Mouse (Mus musculus) left cerebral cortex, adult 9 months (tissue): ENCODE data around the gene Hoxa1.

Experiments
- DNase-seq, 2 experiments: peaks; one replicate each; pipeline ENCODE4 v3.0.0; 2022; ENCODE audit warnings: low spot score in 2 of 2

The Hoxa1 gene

DNA sequence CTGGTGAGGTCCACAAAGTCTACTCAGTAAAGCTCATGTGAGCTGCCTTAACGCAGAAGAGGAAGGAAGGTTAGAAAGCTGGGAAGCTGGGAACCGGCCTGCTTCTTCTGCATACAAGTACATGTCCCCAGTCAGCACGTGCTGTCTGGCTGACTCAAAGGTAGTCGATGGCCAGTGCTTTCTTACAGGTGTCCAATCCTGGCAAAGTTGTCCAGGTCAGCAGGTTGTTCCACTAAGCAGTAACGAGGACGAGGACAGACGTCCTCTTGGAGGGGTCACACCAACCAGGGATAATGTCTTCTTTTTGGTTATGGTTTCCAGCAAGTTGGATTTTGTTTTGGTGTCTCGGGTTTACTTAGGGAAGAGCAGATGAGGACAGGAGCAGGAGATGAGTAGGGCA, 31.8 kb upstream of the Hoxa1 start:
- no peak for DNase-seq

DNA sequence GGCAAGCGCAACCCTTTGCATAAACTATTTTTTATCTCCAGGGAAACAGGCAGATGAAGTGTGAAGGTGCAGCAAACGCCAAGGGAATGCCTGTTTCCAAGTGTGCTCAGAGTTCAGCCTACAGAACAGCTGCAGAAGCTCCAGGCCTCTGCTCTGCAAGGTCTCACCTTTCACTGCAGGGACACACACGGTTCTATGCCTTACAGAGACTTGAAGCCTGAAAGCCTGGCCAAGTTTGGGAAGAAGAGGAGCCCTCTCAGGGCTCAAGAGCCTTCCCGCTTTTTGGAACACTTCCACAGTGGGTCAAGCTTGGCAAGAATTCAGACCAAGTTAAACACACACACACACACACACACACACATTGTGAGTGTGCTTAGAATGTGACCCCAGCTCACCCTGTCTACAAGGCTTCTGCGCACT, 31.1 kb upstream of the Hoxa1 start:
- DNase-seq, result no peak

DNA sequence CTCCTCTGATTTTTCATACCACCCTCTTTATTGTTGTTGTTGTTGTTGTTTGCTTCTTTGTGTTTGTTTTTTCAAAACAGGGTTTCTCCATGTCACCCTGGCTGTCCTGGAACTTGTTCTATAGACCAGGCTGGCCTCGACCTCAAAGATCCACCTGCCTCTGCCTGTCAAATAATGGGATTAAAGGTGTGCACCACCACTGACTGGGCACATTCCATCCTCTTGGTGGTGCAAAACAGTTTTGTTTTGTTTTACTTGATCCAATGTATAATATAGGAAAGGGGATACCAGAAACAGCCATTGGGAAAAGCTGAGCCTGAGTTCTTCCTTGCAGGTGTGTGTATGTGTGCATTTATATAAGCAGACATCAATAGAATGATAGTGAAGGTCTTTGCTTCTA, 28.4 kb upstream of the Hoxa1 start:
- no peak for DNase-seq

DNA sequence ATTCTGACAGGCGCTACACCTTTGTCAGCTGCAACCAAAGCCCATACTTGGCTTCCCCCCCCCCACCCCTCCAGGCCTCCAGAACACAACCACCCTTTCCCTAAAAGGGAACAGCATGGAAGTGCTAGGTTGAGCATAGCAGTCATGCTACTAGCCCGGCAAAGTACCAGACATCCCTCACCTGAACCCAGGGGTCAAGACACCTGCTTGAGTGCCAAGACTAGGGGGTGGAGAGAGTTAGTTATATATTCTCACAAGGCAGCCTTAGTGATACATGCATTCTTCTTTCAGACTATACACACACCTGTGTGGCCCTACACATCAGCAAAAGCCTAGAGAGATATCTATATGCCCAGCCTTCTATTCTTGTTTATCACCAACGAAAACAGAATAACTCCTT, 27.7 kb upstream of the Hoxa1 start:
- no peak for DNase-seq

DNA sequence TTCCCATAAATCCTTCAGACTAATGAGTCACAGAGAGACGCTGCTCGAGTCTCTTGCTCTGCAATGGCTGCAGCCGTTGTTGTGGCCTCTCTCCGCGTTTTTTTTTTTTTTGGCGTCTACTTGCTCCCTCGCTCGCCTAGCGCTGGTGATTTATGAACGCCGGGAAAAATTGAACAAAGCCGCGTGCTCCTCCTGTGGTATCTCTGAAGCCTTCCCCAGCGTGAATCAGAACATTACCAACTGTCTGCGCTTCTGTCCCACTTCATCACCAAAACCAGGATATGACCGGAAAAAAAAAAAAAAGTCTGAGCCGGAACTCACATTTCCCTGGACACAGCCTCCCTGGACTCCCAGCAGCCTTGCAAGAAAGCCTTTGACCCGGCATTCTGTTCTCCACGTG, 27.1 kb upstream of the Hoxa1 start:
- DNase-seq, result no peak

DNA sequence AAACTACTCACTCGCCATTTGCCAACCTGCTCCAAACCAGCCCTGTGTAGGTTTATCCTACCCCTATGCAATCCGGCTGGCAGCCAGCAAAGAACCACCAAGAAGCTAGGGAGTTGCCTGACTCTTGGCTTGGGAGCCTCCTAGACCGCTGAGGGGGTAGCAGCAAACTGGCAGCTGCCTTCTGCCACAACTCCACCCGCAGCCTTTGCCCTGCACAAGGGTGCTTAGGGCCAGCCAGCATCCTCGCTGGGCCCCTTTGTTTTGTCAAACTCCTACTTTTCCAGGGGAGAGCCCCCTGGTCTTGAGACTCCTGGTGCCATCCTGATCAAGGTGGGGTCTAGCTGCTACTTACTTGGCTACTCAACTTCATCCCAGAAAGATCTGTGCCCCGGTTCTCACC, 26.6 kb upstream of the Hoxa1 start:
- DNase-seq, result no peak

DNA sequence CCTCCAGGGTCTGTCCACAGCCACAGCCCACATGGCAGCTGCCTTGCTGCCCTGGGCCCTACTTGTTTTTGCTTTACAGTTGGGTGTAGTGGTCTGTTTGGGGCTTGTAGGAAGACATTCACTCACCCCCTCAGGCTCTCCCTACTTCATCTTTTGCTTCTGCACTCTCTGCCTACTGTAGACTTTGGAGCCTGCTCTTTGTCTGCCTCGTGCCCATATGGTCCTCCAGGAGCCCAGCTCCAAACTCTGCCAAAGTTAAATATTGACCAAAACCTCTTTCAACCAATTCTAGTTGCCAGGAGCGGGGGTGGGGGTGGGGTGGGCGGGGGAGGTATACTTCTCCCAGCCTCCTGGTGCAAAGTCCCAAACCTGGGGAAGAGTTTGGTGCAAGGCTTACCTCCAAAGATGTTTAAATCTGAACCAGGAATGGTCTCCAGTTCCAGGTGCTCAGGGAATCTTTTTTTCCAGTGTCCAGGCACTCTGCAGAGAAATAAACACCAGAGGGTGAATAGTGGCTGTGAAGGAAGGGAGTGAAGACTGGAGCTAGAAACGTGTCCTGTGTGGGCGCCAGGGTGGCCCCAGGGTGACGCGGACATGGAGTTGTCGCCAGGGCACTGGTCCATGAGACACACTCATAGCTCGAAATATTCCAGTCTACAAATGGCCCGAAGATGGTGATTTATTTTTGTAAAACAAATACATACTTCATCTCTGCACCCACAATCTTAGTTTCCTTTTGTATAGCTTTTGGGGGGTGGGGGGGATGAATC, 25.4 kb upstream of the Hoxa1 start:
- no peak for DNase-seq

DNA sequence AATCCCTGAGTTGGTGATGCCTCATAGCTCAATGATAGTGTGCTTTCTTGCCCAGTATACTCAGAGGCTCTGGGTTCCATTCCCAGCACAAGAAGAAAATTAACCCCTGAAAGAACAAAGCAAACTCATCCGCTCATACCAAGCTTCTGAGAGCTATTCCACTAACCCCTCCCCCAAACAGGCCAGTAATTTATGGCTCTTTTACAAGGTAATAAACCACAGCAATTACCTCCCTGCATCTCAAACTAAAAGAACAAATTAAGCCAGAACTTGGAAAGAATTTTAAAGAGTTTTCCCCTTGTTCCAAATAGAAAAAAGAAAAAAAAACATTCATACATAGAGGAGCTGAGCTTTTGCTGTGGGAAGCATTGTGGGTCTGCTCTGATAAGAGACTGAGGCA, 24.7 kb upstream of the Hoxa1 start:
- DNase-seq, result no peak

DNA sequence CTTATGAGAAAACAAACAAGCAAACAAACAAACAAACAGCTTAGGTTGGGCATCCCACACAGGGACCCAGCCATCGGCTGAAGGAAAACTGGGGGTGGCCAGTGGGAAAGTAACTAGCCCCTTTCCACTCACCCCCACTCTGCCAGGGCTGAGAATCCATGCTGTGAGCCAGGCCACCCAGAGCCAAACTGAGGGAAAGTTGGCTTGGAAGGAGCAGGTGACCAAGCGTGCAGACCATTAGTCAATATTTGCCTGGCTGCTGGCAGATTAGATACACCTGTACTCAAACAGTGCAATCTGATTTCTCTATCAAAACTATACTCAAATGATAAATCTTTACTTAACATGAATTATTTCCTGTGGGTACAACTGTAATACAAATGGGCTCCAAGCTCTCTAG, 23.9 kb upstream of the Hoxa1 start:
- DNase-seq, result no peak

DNA sequence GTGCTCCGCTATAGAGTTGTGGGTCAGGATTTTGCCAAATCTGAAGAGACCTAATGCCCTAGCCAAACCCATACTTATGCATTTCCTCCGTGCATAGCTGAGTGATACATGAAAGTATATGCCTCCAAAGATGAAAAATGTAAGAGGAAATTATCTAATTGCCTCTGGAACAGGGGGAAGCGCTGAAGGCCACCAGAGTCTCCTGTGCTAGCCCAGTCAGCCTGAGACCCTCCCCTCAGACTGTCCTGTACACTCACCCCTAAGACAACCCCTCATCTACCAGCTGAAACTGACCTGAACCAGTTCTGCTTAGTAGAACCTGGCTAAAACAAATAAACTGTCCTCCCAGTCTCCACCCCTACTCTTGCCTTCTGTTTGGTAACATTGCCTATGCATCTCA, 22.6 kb upstream of the Hoxa1 start:
- no peak for DNase-seq

DNA sequence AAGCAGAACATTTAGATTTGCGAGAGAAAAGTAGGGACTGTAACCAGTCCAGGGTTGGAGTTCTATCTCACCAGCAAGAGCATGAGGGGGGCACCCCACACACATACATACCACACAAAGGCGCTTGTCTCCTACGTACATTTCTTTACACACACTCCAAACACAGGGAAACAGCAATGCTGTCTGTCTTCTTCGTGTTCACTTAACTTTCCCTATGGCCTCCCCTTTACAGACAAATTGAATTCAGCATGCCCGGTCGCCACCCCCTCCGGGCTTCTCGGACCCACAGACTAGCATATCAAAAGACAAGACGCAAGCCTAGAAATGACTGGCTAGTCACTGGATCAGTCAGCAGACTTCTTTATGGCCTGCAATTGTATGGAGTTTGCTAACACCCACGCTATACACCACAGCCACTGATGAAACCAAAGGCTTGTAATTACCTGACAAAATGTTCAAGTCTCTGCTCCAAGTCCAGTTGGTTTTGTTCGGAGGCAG, 22.1 kb upstream of the Hoxa1 start:
- DNase-seq, result no peak

DNA sequence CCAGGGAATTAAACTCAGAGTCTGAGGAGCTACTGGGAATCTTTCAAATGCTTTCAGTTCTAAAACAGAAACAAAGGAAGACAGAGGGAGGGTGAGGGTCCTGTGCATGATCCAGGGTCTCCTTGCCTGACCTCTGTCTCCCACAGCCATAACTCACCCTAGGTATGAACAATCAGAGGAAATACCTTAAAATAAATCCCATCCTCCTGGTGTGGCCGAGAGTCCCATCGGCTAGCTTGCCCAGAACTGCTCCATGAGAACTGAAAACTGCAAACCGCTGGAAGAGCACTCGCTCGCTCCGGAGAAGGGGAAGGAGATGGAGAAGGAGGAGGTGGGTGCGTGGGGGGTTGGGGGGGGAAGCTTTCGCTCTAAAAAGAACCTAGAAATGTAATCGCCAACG, 21.6 kb upstream of the Hoxa1 start:
- no peak for DNase-seq

DNA sequence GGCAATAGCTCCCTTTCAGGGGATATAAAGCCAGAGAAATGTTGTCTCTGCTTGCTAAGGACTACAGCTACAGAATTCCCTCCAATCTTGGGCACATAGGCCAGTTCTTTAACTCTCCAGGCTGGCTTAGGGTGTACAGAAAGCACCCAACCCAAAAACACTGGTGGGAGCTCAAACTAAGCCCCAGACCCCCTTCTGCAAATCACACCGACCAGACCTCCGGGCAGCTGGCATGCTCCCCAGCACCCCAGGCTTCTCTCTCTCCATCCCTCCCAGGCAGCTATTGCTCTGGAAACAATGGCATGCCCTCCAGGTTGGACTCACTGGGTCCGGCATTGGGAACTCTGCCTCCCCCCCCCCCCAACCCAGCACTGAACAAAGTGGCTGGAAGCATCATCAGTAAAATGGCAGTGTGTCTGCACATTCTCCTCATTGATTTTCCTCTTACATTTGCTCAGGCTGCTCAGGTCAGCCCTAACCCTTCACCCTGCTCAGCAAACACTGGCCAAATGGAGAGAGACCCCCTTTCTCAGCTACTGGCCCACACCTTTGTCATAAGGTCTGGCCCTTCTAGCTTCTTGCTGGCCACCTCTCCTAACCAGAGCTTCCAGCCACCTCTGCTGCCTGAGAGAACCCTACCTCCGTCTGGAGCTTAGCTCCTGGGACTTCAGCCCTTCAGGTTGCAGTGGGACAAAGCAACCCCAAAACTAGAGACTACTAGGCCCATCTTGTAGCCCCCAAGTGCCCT, 21.0 kb upstream of the Hoxa1 start:
- DNase-seq, result no peak

DNA sequence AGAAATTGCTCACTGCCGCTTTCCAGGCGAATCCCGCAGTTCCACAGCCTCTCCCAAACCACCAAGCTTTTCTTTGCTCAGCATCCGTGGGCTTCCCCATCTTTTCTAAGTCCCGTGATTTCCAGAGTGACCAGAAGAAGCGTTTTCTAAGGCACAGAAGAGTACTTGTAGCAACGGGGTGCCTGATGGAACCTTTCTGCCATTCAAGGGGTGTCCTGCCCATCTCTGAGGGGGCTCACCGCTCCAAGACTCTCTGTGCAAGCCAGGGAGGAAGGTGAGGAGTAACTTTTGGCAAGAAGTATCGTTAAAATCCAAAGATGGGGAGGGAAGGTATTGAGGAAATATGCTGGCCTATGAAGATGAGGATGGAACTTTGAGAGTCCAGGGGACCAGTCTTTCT, 19.7 kb upstream of the Hoxa1 start:
- no peak for DNase-seq

DNA sequence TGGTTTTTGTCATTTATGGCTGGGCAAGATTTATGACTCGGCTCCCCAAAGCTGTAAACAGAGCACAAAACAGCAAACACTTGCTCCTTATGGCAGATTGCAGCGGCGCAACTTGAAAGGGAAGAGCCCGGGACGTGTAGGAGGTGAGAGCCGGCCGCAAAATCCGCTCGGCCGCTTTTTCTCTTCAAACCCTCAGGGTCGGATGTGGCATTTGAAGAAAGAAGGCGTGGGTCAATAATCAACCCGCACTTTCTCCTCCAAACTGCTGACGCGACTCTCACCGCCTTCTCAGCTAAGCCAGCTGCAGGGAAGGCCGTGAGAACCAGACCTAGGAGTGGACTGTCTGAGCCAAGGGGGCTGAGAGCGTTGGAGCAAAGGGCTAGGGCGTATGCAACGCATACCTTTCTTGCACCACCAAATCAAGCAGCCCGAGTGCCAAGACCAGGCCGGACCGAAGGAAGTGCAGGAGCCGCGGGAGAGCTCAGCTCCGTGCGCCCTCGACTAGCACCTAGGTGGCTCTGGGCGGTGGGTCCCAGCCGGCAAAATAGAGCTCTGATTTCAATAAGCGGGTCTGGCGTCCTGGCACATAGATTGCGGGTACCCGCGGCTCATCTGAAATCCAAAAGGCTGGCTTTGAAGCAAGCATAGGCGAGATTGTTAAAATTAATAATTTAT, 19.1 kb upstream of the Hoxa1 start, which contains the start of gene 5730596B20Rik:
TSS of gene 5730596B20Rik (plus strand) at position 438 of the 675 bp plus-strand sequence.
- DNase-seq, result no peak

DNA sequence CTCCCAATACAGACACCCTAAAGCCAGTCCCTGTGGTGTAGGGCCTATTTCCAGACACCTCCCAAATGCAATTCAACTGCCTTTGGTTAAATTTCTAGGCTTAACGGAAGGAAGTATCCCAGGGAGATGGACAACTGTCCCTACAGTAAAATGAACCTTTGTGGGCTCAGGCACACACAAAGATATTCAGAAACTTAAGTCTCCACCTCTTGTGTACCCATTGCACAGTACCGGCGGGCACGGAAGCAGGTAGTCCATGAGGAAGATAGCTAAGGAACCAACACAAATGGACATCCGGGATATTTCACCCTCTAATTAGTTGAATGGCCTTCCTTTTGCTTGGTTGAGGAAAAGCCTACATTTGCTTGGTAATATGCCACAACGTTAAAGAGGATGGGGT, 18.3 kb upstream of the Hoxa1 start:
- DNase-seq, result no peak

DNA sequence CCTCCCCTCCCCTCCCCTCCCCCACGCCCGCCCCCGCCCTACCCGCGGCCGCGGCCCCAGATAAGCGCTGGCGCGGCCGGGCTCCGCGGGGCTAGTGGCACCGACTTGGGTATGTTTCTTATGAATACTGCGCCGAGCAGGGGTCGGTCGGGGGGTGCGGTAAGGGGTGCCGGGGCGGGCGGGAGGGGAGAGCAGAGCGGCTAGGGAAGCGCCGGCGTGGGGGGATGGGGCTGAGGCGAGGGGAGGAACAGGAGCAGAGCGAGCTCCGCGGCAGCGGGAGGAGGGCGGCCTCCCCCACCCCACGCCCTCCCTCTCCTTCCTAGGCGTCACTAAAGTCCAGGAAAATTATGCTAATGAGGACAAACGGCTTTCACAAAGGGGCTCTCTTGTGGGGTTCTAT, 17.7 kb upstream of the Hoxa1 start:
- DNase-seq, result no peak

DNA sequence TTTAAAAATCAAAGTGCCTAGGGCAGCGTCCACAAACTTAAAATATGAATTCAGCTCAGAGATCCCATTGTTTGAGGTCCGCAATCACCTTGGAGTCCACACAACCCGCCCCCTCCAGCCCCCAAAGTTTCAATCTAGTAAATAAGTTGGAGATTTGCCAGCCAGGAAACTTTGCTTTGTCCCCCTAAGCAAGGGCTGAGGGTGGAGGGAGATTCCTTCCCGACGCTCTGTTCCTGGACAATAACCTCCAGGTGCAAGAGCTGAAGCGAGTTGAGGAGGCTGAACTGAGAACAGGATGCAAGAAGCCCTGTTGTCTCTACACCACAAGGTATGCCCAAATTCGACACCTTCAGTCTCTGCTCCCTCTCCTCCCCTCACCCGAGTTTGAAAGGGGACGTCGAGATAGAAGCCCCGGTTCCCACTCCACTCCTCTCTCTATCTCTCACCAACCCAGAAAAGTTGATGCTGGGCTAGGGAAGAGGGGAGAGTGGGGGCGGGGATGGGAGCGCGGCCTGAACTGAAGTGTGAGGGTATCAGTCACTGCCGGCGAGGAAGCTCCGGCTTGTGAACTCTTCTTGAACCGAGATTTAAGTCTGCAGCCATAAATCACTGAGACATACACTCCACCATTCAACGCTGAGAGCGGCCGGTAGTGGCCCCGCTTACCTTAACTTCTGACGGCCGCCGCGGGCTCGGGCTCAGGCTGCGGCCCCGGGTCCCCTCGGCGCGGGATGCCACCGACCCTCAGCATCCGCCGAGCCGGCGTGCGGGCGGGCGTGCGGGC, 17.0 kb upstream of the Hoxa1 start:
- no peak for DNase-seq

DNA sequence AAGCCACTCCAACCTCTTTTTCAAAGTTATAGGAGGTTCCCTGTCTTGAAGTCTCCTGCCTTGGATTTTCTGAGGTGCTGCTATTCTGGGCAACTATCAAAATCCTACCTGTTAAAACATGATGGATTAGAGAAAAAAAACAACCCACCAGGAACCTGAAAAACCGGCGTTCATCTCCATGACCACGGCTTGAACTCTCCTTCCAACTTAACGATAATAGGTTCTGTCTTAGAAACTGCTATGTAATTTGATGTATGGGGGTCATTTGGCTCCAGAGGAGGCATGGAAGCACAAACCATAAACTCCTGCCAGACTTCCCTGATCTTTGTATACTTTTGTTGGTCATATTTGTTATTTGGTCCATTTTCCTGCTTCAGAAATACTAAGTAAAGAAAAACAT, 15.5 kb upstream of the Hoxa1 start:
- DNase-seq, result no peak

DNA sequence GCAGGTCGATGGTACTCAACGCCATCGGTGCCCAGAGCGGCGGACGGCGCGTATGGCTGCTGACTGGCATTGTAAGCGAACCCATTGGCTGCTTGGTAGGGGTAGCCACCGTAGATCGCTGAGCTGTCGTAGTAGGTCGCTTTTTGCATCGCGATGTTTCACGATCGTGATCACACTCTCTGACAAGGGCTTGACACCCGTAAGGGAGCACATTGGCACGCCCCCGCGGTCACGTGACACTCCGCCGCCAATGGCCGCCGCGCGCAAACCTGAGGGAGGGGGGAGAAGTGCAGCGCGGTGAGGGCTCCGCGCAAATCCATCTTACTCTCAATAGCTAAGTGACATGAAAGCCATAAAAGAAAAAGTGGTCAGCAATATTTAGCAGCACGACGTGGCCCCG, 14.4 kb upstream of the Hoxa1 start:
- DNase-seq, result no peak

DNA sequence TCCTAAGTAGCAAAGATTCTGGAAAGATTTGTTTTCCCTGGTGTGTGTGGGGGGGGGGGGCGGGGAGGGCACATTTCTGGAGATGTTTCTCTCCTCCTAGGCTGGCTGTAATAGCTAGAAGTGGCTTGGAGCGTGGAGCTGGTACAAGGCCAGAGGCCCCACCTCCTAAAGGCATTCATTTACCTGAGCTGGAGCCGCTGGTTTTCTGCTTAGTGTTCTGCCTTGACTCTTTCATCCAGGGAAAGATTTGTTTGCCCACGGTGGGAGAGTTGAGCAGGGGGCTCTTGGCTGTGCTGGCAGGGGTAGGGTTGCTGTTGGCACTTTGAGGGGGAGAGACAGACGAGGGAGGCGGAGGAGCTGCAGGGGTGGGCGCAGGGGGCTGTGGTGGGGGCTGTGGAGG, 13.8 kb upstream of the Hoxa1 start:
- DNase-seq, result no peak

DNA sequence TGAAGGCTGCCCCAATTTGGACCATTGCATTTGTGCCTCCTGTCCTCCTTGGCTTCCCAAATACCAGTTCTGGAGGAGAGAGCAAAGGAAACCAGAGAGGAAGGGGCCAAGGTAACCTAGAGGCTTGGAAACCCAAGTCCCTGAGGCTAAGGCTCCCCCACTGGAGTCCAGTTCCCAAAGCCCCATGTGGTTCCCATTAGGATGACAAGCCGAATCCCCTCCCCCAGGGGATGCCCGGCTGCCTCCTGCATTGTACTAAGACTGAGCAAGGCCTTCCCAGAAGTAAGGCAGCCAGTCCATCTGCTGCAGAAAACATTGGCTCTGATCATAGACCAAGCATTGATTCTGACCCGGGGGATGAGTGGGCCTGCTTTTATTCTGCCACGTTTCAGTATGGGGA, 13.2 kb upstream of the Hoxa1 start:
- DNase-seq, result no peak
